Mouse (Mus musculus): ENCODE results near the gene Naglu.

The Naglu gene

GRCm38 (mm10) chr11:101082208-101083082, 12.6 kb downstream of the Naglu start, which contains the start of gene Coasy:
TSS of gene Coasy (plus strand) at chr11:101082565.
- intact Hi-C loops (cut with DNase I): no loop called here

DNA sequence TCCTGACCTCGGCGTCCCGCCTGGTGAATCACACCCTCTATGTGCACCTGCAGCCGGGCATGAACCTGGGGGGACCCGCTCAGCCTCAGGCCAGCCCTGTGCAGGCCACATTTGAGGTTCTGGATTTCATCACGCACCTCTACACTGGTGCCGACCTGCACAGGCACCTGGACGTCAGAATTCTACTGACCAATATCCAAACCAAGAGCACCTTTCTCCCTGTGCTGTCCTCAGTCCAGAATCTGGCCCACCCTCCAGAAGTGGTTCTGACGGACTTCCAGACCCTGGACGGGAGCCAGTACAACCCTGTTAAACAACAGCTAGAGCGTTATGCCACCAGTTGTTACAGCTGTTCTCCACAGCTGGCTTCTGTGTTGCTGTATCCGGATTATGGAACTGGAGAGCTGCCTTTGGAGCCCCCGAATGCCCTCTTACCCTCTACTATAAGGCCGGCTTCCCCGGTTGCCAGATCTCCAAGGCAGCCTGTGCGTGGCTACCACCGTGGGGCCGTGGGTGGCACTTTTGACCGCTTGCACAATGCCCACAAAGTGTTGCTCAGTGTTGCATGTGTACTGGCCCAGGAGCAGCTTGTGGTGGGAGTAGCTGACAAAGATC, 13.4 kb downstream of the Naglu start:
- intact Hi-C loops (cut with DNase I): no loop called here

GRCm38 (mm10) chr11:101084246-101084645, 14.4 kb downstream of the Naglu start:
- intact Hi-C loops (cut with DNase I): no loop called here

DNA sequence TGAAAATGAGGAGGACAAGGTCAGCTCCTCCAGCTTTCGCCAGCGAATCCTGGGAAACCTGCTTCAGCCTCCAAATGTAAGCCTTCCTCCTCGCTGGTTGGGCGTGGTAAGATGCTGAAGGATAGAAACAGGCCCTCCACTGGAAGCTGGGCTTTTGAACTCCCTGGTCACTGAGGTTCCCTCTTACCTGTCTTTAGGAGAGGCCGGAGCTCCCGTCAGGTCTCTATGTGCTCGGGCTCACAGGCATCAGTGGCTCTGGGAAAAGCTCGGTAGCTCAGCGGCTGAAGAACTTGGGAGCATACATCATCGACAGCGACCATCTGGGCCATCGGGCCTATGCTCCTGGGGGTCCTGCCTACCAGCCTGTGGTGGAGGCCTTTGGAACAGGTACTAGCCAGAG, 15.0 kb downstream of the Naglu start:
- intact Hi-C loops (cut with DNase I): no loop called here

GRCm38 (mm10) chr11:101085617-101086322, 16.0 kb downstream of the Naglu start:
- intact Hi-C loops (cut with DNase I): no loop called here

- intact Hi-C loops (cut with DNase I): no loop called here
Measured at GRCm38 (mm10) chr11:101086323-101086674, 16.5 kb downstream of the Naglu start.

- intact Hi-C loops (cut with DNase I): no loop called here
Measured at GRCm38 (mm10) chr11:101086756-101087681, 17.2 kb downstream of the Naglu start, which contains the start of gene Mlx. TSS of gene Mlx (plus strand) at chr11:101087277.

- intact Hi-C loops (cut with DNase I): no loop called here
Measured at GRCm38 (mm10) chr11:101087682-101088055, 17.9 kb downstream of the Naglu start.

- intact Hi-C loops (cut with DNase I): no loop called here
Measured at GRCm38 (mm10) chr11:101089931-101090330, 20.1 kb downstream of the Naglu start.

DNA sequence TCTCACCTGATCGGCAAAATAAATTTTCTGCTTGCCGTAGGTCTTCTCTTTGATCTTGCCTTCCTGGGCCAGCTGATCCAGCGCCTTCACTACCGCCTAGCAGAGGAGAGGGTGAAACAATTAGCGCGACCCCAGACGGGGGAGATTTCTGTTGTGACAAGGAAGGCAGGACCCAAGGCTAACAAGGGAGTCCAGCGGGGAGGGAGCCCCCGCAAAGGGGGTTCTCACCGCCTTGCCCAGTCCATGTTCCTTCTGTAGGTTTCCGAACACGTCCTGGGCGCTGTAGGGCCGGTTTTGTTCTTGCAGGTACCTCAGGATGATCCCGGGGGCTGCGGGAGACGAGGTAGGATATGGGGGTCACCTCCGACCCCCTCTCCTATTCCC, 25.1 kb downstream of the Naglu start:
- intact Hi-C loops (cut with DNase I): loop anchor here (5.0 kb wide), 1 partner anchor 82 kb away; the partner anchor contains the start of gene Ccr10

GRCm38 (mm10) chr11:101095314-101096024, 25.7 kb downstream of the Naglu start, which contains the start of gene Psmc3ip:
TSS of gene Psmc3ip (minus strand) at chr11:101095436.
- intact Hi-C loops (cut with DNase I): loop anchor here (5.0 kb wide), 1 partner anchor 82 kb away; the partner anchor contains the start of gene Ccr10

DNA sequence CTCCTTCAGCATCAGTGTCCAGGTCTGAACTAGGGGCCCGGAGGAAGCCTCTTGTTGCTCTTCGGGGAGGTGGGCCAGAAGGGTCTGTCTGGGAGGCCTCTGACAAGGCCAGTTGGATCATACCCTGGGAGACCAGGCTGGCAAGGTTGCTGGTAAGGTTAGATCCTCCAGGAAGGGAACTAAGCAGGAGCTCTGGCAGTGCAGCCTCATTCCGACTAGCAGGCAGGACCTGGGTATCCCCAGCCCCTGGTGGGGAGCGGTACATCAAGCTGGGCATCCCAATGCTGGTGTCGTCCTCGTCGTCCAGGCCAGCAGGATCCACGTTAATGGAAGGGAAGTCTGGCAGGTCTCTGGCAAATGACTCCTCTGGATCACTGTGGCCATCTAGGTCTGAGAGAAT, 28.4 kb downstream of the Naglu start:
- intact Hi-C loops (cut with DNase I): loop anchor here (5.0 kb wide), 1 partner anchor 79 kb away; the partner anchor contains the start of gene Ccr10

- intact Hi-C loops (cut with DNase I): no loop called here
Measured at GRCm38 (mm10) chr11:101103011-101103410, 33.2 kb downstream of the Naglu start.

DNA sequence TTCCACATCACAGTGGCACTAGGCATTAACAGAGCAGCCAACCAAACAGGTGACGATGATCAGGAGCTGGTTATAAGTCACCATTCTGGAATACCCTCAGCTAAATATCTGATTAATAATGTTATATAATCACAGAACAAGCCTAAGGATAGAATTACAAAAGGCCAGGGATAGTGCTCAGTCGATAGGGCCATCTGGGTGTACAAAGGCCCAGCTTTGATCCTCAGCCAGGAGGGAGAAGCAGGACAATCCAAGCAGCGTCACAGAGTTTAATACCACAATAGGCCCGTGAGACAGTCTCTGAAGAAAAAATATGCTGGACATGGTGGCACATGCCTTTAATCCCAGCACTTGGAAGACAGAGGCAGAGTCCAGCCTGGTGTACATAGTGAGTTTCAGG, 39.5 kb downstream of the Naglu start:
- intact Hi-C loops (cut with DNase I): no loop called here

- intact Hi-C loops (cut with DNase I): no loop called here
Measured at GRCm38 (mm10) chr11:101110708-101111107, 40.9 kb downstream of the Naglu start.

DNA sequence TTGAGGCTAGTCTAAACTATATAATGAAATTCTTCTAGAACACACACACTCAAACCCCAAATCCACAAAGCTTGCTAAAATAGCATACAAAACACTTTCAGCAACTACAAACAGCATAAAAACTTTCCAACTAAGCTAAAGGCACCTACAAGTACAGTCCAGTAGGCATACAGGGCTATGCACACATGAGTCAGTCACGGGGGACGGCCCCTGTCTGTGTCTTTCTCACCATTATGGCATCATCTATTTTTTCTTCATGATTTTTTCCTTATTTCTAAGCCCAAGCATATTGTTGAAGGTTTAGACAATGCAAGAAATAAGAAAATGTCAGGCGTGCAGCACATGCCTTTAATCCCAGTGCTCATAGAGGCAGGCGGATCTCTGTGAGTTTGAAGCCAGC, 41.4 kb downstream of the Naglu start:
- intact Hi-C loops (cut with DNase I): no loop called here

- intact Hi-C loops (cut with DNase I): no loop called here
Measured at GRCm38 (mm10) chr11:101112186-101112585, 42.4 kb downstream of the Naglu start.

GRCm38 (mm10) chr11:101115564-101115963, 45.8 kb downstream of the Naglu start:
- intact Hi-C loops (cut with DNase I): no loop called here

DNA sequence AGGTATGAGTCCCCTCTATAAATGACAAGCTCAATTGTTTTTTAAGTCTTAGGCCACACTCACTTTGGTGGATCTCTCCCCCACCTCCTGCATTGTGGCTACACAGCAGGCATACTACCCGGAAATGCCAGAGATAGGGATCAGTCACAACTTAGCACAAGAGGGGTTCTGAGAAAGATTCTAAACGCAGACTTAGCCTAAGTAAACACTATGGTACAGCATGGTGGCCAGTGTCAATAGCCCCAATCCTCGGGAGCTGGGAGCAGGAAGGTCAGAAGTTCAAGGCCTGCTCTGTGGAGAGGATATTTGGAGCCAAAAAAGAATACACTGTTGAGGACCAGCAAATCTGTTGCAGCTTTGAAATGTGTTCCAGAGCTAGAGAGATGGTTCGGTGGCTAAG, 48.3 kb downstream of the Naglu start:
- intact Hi-C loops (cut with DNase I): no loop called here

GRCm38 (mm10) chr11:101119131-101119760, 49.4 kb downstream of the Naglu start:
- intact Hi-C loops (cut with DNase I): no loop called here

All from adrenal gland (tissue).